10 mouse cellular contexts compared by ENCODE assay signal in genomic region chr6:5291450-5291849, GRCm38 (mm10). TPM values are rescaled to one million over a fixed set of nuclear protein-coding genes. Genes with fewer than 3 reads are reported as not detected.
DNase-seq lines count a peak whose midpoint lies in the region; ATAC-seq and TF ChIP-seq lines count a peak whose summit lies in the region.
"Had no signal": no experiment of that assay in that cellular context is flagged by ENCODE, and none has a peak within 500 bp of the region (broad histone marks: within the 10 kb centered on the region; RNA-seq: fewer than 3 reads in every experiment).

No protein-coding gene starts in this region.

- no peaks in the 10 kb centered on the region for H3K36me3 ChIP-seq in heart, embryonic 10.5 days
- peaks cover 2% of the 10 kb centered on the region; the same call in 1 of the 2 replicates for H3K36me3 ChIP-seq in intestine, embryonic 16.5 days (ENCODE audit: control insufficient read depth, insufficient read depth, low read length)
- H3K36me3 ChIP-seq in liver, postnatal 0 days (replicated peaks; ENCODE audit: insufficient read depth, low read length), result peaks cover 44% of the 10 kb centered on the region
- H3K36me3 ChIP-seq in hindbrain, embryonic 16.5 days (ENCODE audit: control insufficient read depth, insufficient read depth, low read length), result no peaks in the 10 kb centered on the region
- H3K36me3 ChIP-seq: hindbrain, embryonic 12.5 days had no signal

- TF ChIP-seq POLR2A in bone marrow, adult 2 months (IDR thresholded peaks at IDR 0.05; ENCODE audit: borderline replicate concordance, control insufficient read depth, low read depth, low read length), result no peak

- no peak overlapping the region for H3K4me3 ChIP-seq in heart, embryonic 10.5 days
- H3K4me3 ChIP-seq in bone marrow, adult 2 months (replicated peaks; ENCODE audit: control insufficient read depth, low read depth, low read length), result no peak overlapping the region
- H3K4me3 ChIP-seq in intestine, embryonic 16.5 days (ENCODE audit: low read length), result no peak overlapping the region
- no peak overlapping the region for H3K4me3 ChIP-seq in liver, postnatal 0 days (ENCODE audit: low read depth, low read length)
- no peak overlapping the region for H3K4me3 ChIP-seq in hindbrain, embryonic 16.5 days (ENCODE audit: low read length)
- H3K4me3 ChIP-seq: hindbrain, embryonic 12.5 days had no signal

- intact Hi-C loops in heart, postnatal 10 days (cut with DNase I), result no loop called here

- WGBS in heart, embryonic 10.5 days, result 78% methylated on average over 4 of the region's 4 CpGs
- 45% methylated on average over 4 of the region's 4 CpGs for WGBS in bone marrow, adult 2 months
- WGBS in intestine, embryonic 16.5 days, result 67% methylated on average over 4 of the region's 4 CpGs
- 48% methylated on average over 4 of the region's 4 CpGs for WGBS in liver, postnatal 0 days (ENCODE audit: insufficient replicate concordance)
- WGBS in hindbrain, embryonic 16.5 days, result 67% methylated on average over 4 of the region's 4 CpGs

- H3K9ac ChIP-seq in intestine, embryonic 16.5 days (ENCODE audit: low read depth, low read length), result no peak overlapping the region
- no peak overlapping the region for H3K9ac ChIP-seq in liver, postnatal 0 days (replicated peaks)
- no peak overlapping the region for H3K9ac ChIP-seq in hindbrain, embryonic 16.5 days (ENCODE audit: low read depth, low read length)
- H3K9ac ChIP-seq: hindbrain, embryonic 12.5 days had no signal

- H3K4me1 ChIP-seq in heart, embryonic 10.5 days, result 0 out of 2 replicates have a peak, but pooled peaks cover 5% of the 10 kb centered on the region
- peaks cover 6% of the 10 kb centered on the region for H3K4me1 ChIP-seq in bone marrow, adult 2 months (ENCODE audit: control insufficient read depth, insufficient read depth, low read length)
- H3K4me1 ChIP-seq in intestine, embryonic 16.5 days (ENCODE audit: control insufficient read depth, insufficient read depth, low read length), result peaks cover 15% of the 10 kb centered on the region
- peaks cover 56% of the 10 kb centered on the region for H3K4me1 ChIP-seq in liver, postnatal 0 days (ENCODE audit: insufficient read depth)
- no peaks in the 10 kb centered on the region for H3K4me1 ChIP-seq in hindbrain, embryonic 16.5 days (ENCODE audit: control insufficient read depth, insufficient read depth, low read depth, low read length)
- H3K4me1 ChIP-seq: hindbrain, embryonic 12.5 days had no signal

- TF ChIP-seq CTCF in bone marrow, adult 2 months (IDR thresholded peaks at IDR 0.05; ENCODE audit: control insufficient read depth, insufficient read depth, low read length), result no peak
- no peak for TF ChIP-seq CTCF in liver, postnatal 0 days (IDR thresholded peaks at IDR 0.05; ENCODE audit: low read depth)

- peak; percentile 77 for DNase-seq in heart, embryonic 10.5 days (ENCODE audit: low spot score)
- no peak for DNase-seq in heart, postnatal 10 days
- no peak for DNase-seq in liver, postnatal 0 days
- no peak for DNase-seq in layer of hippocampus, postnatal 25 days (ENCODE audit: extremely low spot score in 1 of 2, low spot score in 1 of 2)
- DNase-seq in urinary bladder, adult 18-20 months (ENCODE audit: low spot score in 2 of 2), result no peak

- ATAC-seq in intestine, embryonic 16.5 days, result peak; percentile 46
- ATAC-seq in liver, postnatal 0 days, result peak; percentile 86
- ATAC-seq in hindbrain, embryonic 16.5 days, result no peak

- no peaks in the 10 kb centered on the region for H3K9me3 ChIP-seq in heart, embryonic 10.5 days
- H3K9me3 ChIP-seq in intestine, embryonic 16.5 days (ENCODE audit: control insufficient read depth, low read length), result no peaks in the 10 kb centered on the region
- no peaks in the 10 kb centered on the region for H3K9me3 ChIP-seq in liver, postnatal 0 days (ENCODE audit: low read length)
- no peaks in the 10 kb centered on the region for H3K9me3 ChIP-seq in hindbrain, embryonic 16.5 days (ENCODE audit: control insufficient read depth, low read length)
- H3K9me3 ChIP-seq: hindbrain, embryonic 12.5 days had no signal

- H3K27me3 ChIP-seq in heart, embryonic 10.5 days (ENCODE audit: insufficient read depth, poor library complexity, severe bottlenecking), result no peaks in the 10 kb centered on the region
- no peaks in the 10 kb centered on the region for H3K27me3 ChIP-seq in intestine, embryonic 16.5 days (replicated peaks; ENCODE audit: control insufficient read depth, insufficient read depth, low read length)
- no peaks in the 10 kb centered on the region for H3K27me3 ChIP-seq in liver, postnatal 0 days (ENCODE audit: insufficient read depth, low read length)
- no peaks in the 10 kb centered on the region for H3K27me3 ChIP-seq in hindbrain, embryonic 16.5 days (replicated peaks; ENCODE audit: control insufficient read depth, insufficient read depth, low read length)
- H3K27me3 ChIP-seq: hindbrain, embryonic 12.5 days had no signal

- H3K27ac ChIP-seq in heart, embryonic 10.5 days, result peak overlapping the region; percentile 42; the same call in 1 of the 2 replicates
- peak overlapping the region; percentile 38; the same call in 1 of the 2 replicates for H3K27ac ChIP-seq in bone marrow, adult 2 months (ENCODE audit: control insufficient read depth, insufficient read depth, low read depth, low read length, poor library complexity)
- peak overlapping the region; percentile 33; the same call in 1 of the 2 replicates for H3K27ac ChIP-seq in intestine, embryonic 16.5 days (ENCODE audit: low read length)
- peak overlapping the region; percentile 24 for H3K27ac ChIP-seq in liver, postnatal 0 days (ENCODE audit: low read depth)
- no peak overlapping the region for H3K27ac ChIP-seq in hindbrain, embryonic 16.5 days (ENCODE audit: low read depth, low read length)
- H3K27ac ChIP-seq: hindbrain, embryonic 12.5 days had no signal

- TF ChIP-seq EP300 in liver, postnatal 0 days (IDR thresholded peaks at IDR 0.05; ENCODE audit: low read depth), result peak; percentile 95

- H3K4me2 ChIP-seq in intestine, embryonic 16.5 days (ENCODE audit: low read depth, low read length), result 0 out of 2 replicates have a peak overlapping the region, but pooled peaks have one; percentile 6
- peak overlapping the region; percentile 36 for H3K4me2 ChIP-seq in liver, postnatal 0 days (ENCODE audit: low read depth, low read length)
- no peak overlapping the region for H3K4me2 ChIP-seq in hindbrain, embryonic 16.5 days (ENCODE audit: low read length)
- H3K4me2 ChIP-seq: hindbrain, embryonic 12.5 days; midbrain, embryonic 11.5 days had no signal

RNA-seq across cellular contexts. Expression of gene Pon2, which starts 6.8 kb away (rescaled TPM):
- polyA plus RNA-seq in heart, embryonic 10.5 days (2016; fragmentation: Nextera tagmentation; extraction: Ambion mirVana), result 36.8 and 37.9 TPM in 2 replicates
- 10 to 100 TPM; 26.7 to 27.3 TPM for total RNA-seq in heart, postnatal 10 days (2021)
- 25.4 and 38.7 TPM in 2 replicates for polyA plus RNA-seq in bone marrow, adult 2 months (2011; ENCODE audit: insufficient read depth, insufficient read length, low replicate concordance, missing spikeins)
- polyA plus RNA-seq in intestine, embryonic 16.5 days (2015; fragmentation: Nextera tagmentation; extraction: Ambion mirVana), result 89.7 and 100 TPM in 2 replicates
- 32.5 and 34.3 TPM in 2 replicates for polyA plus RNA-seq in liver, postnatal 0 days (2015; fragmentation: Nextera tagmentation; extraction: Ambion mirVana)
- 10 to 100 TPM; 21.4 to 22.1 TPM for total RNA-seq in layer of hippocampus, postnatal 25 days (2021)
- polyA plus RNA-seq in hindbrain, embryonic 16.5 days (2015; fragmentation: Nextera tagmentation; extraction: Ambion mirVana), result 40.7 and 41.3 TPM in 2 replicates

RNA-seq across cellular contexts. Expression of gene Pon3, which starts 35.4 kb away (rescaled TPM):
- polyA plus RNA-seq in heart, embryonic 10.5 days (2016; fragmentation: Nextera tagmentation; extraction: Ambion mirVana), result 24.6 and 31.8 TPM in 2 replicates
- total RNA-seq in heart, postnatal 10 days (2021), result 10 to 100 TPM; 26.1 to 28.3 TPM
- 2.8 and 4.2 TPM in 2 replicates for polyA plus RNA-seq in bone marrow, adult 2 months (2011; ENCODE audit: insufficient read depth, insufficient read length, low replicate concordance, missing spikeins)
- polyA plus RNA-seq in intestine, embryonic 16.5 days (2015; fragmentation: Nextera tagmentation; extraction: Ambion mirVana), result 27.7 and 30.2 TPM in 2 replicates
- polyA plus RNA-seq in liver, postnatal 0 days (2015; fragmentation: Nextera tagmentation; extraction: Ambion mirVana), result 43.3 and 44.4 TPM in 2 replicates
- total RNA-seq in layer of hippocampus, postnatal 25 days (2021), result 1 to 10 TPM; 1.5 to 2.8 TPM
- polyA plus RNA-seq in hindbrain, embryonic 16.5 days (2015; fragmentation: Nextera tagmentation; extraction: Ambion mirVana), result 5.6 and 6.2 TPM in 2 replicates
